Mouse (Mus musculus) ES-Bruce4 (cell line): Measurements from ENCODE around the gene Adat3. TPM values are rescaled to one million over a fixed set of nuclear protein-coding genes. Genes with fewer than 3 reads are reported as not detected.
A peak's percentile ranks its signal among the peaks of the same experiment; 100 is the strongest.

Experiments
- H3K27ac ChIP-seq: 2 replicates; pipeline ENCODE4 v1.5.1; 2012; ENCODE audit warnings: low read length, inconsistent platforms; ENCODE audit not compliant: insufficient read depth
- H3K27me3 ChIP-seq: 2 replicates; pipeline ENCODE4 v1.6.1; 2012; ENCODE audit warnings: mild to moderate bottlenecking, low read length, inconsistent platforms; ENCODE audit not compliant: control insufficient read depth, poor library complexity, insufficient read depth, severe bottlenecking
- H3K36me3 ChIP-seq: 2 replicates; pipeline ENCODE4 v1.6.1; 2012; ENCODE audit warnings: inconsistent platforms, mild to moderate bottlenecking, low read length, moderate library complexity; ENCODE audit not compliant: control insufficient read depth, poor library complexity, insufficient read depth, severe bottlenecking
- H3K4me1 ChIP-seq: one replicate; pipeline ENCODE4 v1.8.1; 2011; ENCODE audit warnings: low read length; ENCODE audit not compliant: control insufficient read depth, insufficient read depth
- H3K4me3 ChIP-seq: 2 replicates; pipeline ENCODE4 v1.5.1; 2011; ENCODE audit warnings: low read depth, mild to moderate bottlenecking, low read length
- H3K9ac ChIP-seq: 2 replicates; pipeline ENCODE4 v1.6.1; 2012; ENCODE audit warnings: low read depth, mild to moderate bottlenecking, inconsistent platforms; ENCODE audit not compliant: poor library complexity, severe bottlenecking
- H3K9me3 ChIP-seq: replicated peaks from 2 replicates; pipeline ENCODE4 v1.6.1; 2012; ENCODE audit warnings: mild to moderate bottlenecking, low read length, inconsistent platforms; ENCODE audit not compliant: control insufficient read depth, poor library complexity, insufficient read depth, severe bottlenecking
- CTCF ChIP-seq: IDR thresholded peaks from one replicate; pipeline ENCODE4 v1.8.1; 2011; ENCODE audit warnings: low read depth, low read length
- EP300 ChIP-seq: IDR thresholded peaks from 2 replicates; pipeline ENCODE4 v1.6.1; 2011; ENCODE audit warnings: low read depth, low read length; ENCODE audit not compliant: insufficient read depth
- POLR2A ChIP-seq: IDR thresholded peaks from one replicate; pipeline ENCODE4 v1.8.1; 2011; ENCODE audit warnings: low read length; ENCODE audit not compliant: insufficient read depth
- polyA plus RNA-seq: library from polyadenylated mRNA; stranded (reverse); fragments of >200 nt; gene quantifications from 2 replicates; pipeline ENCODE4 v1.2.4, GENCODE M21; 2011; ENCODE audit warnings: low read depth; ENCODE audit not compliant: missing spikeins, insufficient read depth, insufficient read length

Adat3 gene
- polyA plus RNA-seq, 1 experiment = 5.4 TPM

- no peak for TF ChIP-seq EP300
- no peak for TF ChIP-seq POLR2A
- TF ChIP-seq CTCF = no peak
- no peak overlapping the region for H3K27ac ChIP-seq
- H3K4me1 ChIP-seq = peaks cover 7% of the 10 kb centered on the region
- H3K36me3 ChIP-seq = no peaks in the 10 kb centered on the region
- H3K27me3 ChIP-seq = no peaks in the 10 kb centered on the region
- no peak overlapping the region for H3K9ac ChIP-seq
- H3K9me3 ChIP-seq = no peaks in the 10 kb centered on the region
- no peak overlapping the region for H3K4me3 ChIP-seq
Observed at GRCm38 (mm10) chr10:80653156-80653720, 50.6 kb downstream of the Adat3 start.

DNA sequence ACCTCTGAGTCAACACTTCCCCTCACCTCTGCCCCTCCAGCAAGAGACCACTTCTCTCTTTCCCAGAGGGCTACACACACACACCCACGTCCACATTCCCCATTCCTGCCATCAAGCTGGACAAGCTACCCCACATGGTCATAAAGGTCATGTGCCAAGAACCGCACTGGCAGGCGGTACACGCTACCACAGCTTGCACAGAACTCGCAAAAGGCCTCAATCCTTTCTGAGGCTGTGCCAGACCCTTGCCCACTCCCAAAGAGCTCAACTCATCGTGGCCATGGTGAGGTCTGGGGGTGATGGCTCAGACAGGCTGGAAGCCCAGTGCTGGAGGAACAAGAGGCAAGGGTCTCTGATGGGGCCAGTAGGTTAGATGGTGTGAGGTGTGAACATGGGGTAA lies 52.2 kb downstream of the Adat3 start:
- no peak for TF ChIP-seq CTCF
- TF ChIP-seq POLR2A = no peak
- no peak for TF ChIP-seq EP300
- Histone ChIP-seq H3K4me1 (peaks cover 9% of the 10 kb centered on the region), H3K27ac (no peak overlapping the region), H3K27me3 (no peaks in the 10 kb centered on the region), H3K9me3 (no peaks in the 10 kb centered on the region), H3K9ac (peak overlapping the region; percentile 81; the same call in 1 of the 2 replicates), H3K36me3 (no peaks in the 10 kb centered on the region), H3K4me3 (no peak overlapping the region)

DNA sequence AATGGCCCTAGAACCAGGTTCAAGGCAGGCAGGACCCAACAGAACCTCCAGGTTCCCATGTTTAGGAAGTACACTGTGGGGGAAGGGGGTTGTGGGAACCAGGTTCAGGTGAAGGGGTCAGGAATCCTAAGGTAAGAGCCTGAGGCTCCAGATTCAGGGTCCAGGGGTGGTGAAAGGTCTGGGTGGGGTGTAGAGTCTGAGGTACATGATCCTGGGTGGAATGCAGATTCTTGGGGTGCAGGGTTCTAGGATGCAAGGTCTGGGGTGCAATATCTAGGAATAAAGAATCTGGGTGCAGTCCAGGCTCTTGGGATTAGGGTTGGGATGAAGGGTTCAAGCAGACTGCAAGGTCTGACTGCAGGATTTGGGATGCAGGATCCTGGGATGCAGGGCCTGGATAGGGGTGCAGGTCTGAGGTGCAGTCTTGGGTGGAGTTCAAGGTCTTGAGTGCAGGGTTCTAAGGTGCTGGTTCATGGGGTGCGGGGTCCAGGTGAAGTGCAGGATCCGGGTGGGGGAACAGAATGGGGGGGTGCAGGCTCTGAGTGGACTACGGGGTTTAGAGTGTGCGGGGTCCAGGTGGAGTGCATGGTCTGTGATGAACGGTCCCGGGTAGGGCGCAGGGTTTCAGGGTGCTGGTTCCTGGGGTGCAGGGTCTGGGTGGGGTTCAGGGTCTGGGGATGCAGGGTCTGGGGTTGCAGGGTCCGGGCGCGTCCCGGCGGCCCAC lies 52.9 kb downstream of the Adat3 start:
- TF ChIP-seq CTCF (no peak), POLR2A (no peak), EP300 (no peak)

DNA sequence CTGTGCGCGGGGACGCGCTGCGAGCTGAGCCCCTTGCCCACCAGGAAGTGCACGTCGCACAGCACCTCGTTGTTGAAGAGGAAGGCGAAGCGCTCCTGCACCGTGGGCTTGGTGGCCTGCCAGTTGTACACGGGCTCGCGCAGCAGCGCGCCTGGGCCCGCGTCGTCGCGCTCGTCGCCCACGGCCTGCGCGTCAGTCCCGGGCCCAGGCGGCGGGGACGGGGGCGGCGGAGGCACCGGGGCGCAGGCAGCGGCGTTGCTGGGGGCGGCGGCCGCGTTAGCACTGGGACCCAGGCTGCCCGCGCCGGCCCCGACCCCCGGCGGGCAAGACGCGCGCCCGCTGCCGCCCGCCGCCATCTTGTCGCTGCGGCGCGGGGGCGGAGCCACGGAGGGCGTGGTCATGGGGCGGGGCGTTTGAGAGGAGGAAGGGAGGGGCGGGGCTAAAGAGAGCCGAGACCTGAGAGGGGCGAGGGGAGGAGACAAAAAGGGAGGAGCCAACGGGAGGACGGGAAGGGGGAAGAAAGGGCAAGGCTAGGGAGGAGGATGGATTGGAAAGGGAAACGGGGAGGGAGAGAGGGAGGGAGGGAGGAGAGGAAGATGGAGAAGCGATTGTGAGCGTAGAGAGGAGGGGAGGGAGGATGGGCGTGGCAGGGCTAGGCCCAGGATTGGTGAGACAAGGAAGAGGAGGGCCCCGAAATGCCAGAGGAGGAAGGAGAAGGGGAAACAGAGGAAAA lies 53.6 kb downstream of the Adat3 start:
- peaks cover 9% of the 10 kb centered on the region for H3K4me1 ChIP-seq
- H3K9me3 ChIP-seq = no peaks in the 10 kb centered on the region
- peak overlapping the region; percentile 81 for H3K9ac ChIP-seq
- no peak for TF ChIP-seq CTCF
- 0 out of 2 replicates have a peak, but pooled peaks have one; percentile 13 for TF ChIP-seq EP300
- TF ChIP-seq POLR2A = no peak
- peak overlapping the region; percentile 92 for H3K27ac ChIP-seq
- H3K27me3 ChIP-seq = no peaks in the 10 kb centered on the region
- H3K36me3 ChIP-seq = no peaks in the 10 kb centered on the region
- H3K4me3 ChIP-seq = peak overlapping the region; percentile 93

More for the DNA sequence above, 52.9 kb downstream of the Adat3 start:
- H3K4me3 ChIP-seq = peak overlapping the region; percentile 93
- H3K4me1 ChIP-seq = peaks cover 9% of the 10 kb centered on the region
- no peak overlapping the region for H3K27ac ChIP-seq
- no peaks in the 10 kb centered on the region for H3K36me3 ChIP-seq
- H3K9ac ChIP-seq = peak overlapping the region; percentile 81
- no peaks in the 10 kb centered on the region for H3K9me3 ChIP-seq
- no peaks in the 10 kb centered on the region for H3K27me3 ChIP-seq

- H3K9me3 ChIP-seq = no peaks in the 10 kb centered on the region
- H3K27ac ChIP-seq = peak within 1 kb of the TSS; percentile 92
- no peaks in the 10 kb centered on the region for H3K36me3 ChIP-seq
- peak within 1 kb of the TSS; percentile 93 for H3K4me3 ChIP-seq
- peaks cover 9% of the 10 kb centered on the region for H3K4me1 ChIP-seq
- peak within 1 kb of the TSS; percentile 81 for H3K9ac ChIP-seq
- TF ChIP-seq EP300 = no peak
- no peak for TF ChIP-seq POLR2A
- no peak for TF ChIP-seq CTCF
- no peaks in the 10 kb centered on the region for H3K27me3 ChIP-seq
Observed at GRCm38 (mm10) chr10:80656863-80657623, 54.4 kb downstream of the Adat3 start, which contains the start of gene Btbd2. Btbd2 (minus strand) TSS chr10:80657071.

Other genes starting within 250 kb of the Adat3 start
- gene Plk5, start 246.4 kb upstream of the Adat3 start, polyA plus RNA-seq = 11.1 and 12.6 TPM in 2 replicates
- gene Mex3d, start 215.2 kb upstream of the Adat3 start, polyA plus RNA-seq = 25.0 and 28.0 TPM in 2 replicates
- 81.3 and 84.8 TPM in 2 replicates for gene Mbd3, start 203.3 kb upstream of the Adat3 start, polyA plus RNA-seq
- gene Uqcr11, start 196.1 kb upstream of the Adat3 start, polyA plus RNA-seq = 199 and 223 TPM in 2 replicates
- gene Tcf3, start 169.2 kb upstream of the Adat3 start, polyA plus RNA-seq = 78.0 and 78.2 TPM in 2 replicates
- not detected in 2 replicates for gene Onecut3, start 108.0 kb upstream of the Adat3 start, polyA plus RNA-seq
- 1.2 and 1.6 TPM in 2 replicates for gene Atp8b3, start 63.8 kb upstream of the Adat3 start, polyA plus RNA-seq
- 29.5 and 32.8 TPM in 2 replicates for gene Rexo1, start 41.3 kb upstream of the Adat3 start, polyA plus RNA-seq
- 24.9 TPM in 2 replicates for gene Klf16, start 25.6 kb upstream of the Adat3 start, polyA plus RNA-seq
- 35.8 and 49.5 TPM in 2 replicates for gene Abhd17a, start 12.5 kb upstream of the Adat3 start, polyA plus RNA-seq
- gene Scamp4, start within 50 bp of the Adat3 start, polyA plus RNA-seq = 58.4 and 68.9 TPM in 2 replicates
- gene Gm49322, start 3.1 kb downstream of the Adat3 start, polyA plus RNA-seq = 2.4 and 2.8 TPM in 2 replicates
- gene Csnk1g2, start 20.0 kb downstream of the Adat3 start, polyA plus RNA-seq = 82.7 and 84.6 TPM in 2 replicates
- 45.6 and 47.1 TPM in 2 replicates for gene Btbd2, start 54.2 kb downstream of the Adat3 start, polyA plus RNA-seq
- 54.6 and 57.4 TPM in 2 replicates for gene Mknk2, start 75.2 kb downstream of the Adat3 start, polyA plus RNA-seq
- gene Mob3a, start 99.1 kb downstream of the Adat3 start, polyA plus RNA-seq = 17.5 and 19.8 TPM in 2 replicates
- gene Izumo4, start 99.3 kb downstream of the Adat3 start, polyA plus RNA-seq = 7.2 and 9.6 TPM in 2 replicates
- gene Ap3d1, start 139.4 kb downstream of the Adat3 start, polyA plus RNA-seq = 53.8 and 55.2 TPM in 2 replicates
- gene Dot1l, start 152.3 kb downstream of the Adat3 start, polyA plus RNA-seq = 42.6 and 48.3 TPM in 2 replicates
- 90.1 and 100 TPM in 2 replicates for gene Sf3a2, start 195.3 kb downstream of the Adat3 start, polyA plus RNA-seq
- gene Plekhj1, start 195.7 kb downstream of the Adat3 start, polyA plus RNA-seq = 73.5 and 81.6 TPM in 2 replicates
- 0.40 TPM in 1 of 2 replicates, not detected in the other for gene Amh, start 202.4 kb downstream of the Adat3 start, polyA plus RNA-seq
- 0.85 TPM in 1 of 2 replicates, not detected in the other for gene Jsrp1, start 210.6 kb downstream of the Adat3 start, polyA plus RNA-seq
- gene Oaz1, start 223.8 kb downstream of the Adat3 start, polyA plus RNA-seq = 471 and 498 TPM in 2 replicates
- 1.2 and 2.4 TPM in 2 replicates for gene Lingo3, start 241.2 kb downstream of the Adat3 start, polyA plus RNA-seq